Mouse (Mus musculus) c-Kit-positive CD71-positive TER-119-positive erythroid progenitor cells, embryonic 14.5 days (primary cell): ENCODE results near the gene Aasdh.

Source experiments
- DNase-seq: peaks from one replicate; pipeline ENCODE4 v3.0.0-alpha.2; 2013; ENCODE audit warnings: low spot score

The Aasdh gene

DNA sequence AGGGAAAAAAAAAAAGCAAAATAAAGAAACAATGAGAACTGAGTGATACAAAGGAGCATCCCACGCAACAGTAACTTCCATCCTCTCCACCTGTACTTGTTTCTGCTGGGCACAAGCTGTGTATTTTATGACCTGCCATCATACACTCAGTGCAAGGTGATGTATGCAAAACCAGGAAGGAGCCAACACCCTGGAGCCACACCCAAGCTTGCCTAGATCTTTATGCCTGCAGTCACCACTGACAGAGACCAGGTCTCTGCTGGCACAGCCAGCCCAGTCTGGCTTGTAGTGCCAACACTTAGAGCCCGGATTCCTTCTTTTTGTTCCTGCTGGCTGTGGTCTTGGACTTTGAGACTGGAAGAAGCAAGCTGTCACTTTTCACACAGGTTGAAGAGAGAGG is 63.5 kb downstream of the Aasdh start:
- DNase-seq = no peak

GRCm38 (mm10) chr5:76839786-76840185 is 65.5 kb downstream of the Aasdh start:
- DNase-seq = no peak

DNA sequence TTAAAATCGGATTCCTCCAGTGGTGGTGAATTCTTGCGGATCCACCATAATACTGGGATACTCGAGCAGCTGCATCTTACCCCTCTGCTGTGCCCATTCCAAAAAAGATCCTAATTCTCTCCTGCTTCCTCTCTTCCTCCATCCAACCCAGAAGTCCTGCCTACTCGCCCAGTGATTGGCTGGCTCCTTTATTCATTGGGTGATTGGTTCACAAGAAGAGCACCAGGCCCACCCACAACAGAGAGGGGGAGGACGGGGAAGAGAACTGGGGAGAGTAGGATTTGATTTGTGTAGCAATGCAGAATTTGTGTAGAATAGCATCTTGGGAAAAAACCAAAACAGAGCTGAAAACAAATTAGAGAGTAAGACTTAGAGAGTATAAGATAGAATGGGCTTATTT is 68.3 kb downstream of the Aasdh start:
- no peak for DNase-seq

GRCm38 (mm10) chr5:76832529-76833210 is 72.6 kb downstream of the Aasdh start:
- no peak for DNase-seq

GRCm38 (mm10) chr5:76828527-76829240 is 76.6 kb downstream of the Aasdh start:
- no peak for DNase-seq
